Mouse (Mus musculus): Measurements from ENCODE around the gene Hexa. TPM values are rescaled to one million over a fixed set of nuclear protein-coding genes. Genes with fewer than 3 reads are reported as not detected.

Gene Hexa
- polyA plus RNA-seq, 1 experiment from 2014 or later, result 67.1 TPM

DNA sequence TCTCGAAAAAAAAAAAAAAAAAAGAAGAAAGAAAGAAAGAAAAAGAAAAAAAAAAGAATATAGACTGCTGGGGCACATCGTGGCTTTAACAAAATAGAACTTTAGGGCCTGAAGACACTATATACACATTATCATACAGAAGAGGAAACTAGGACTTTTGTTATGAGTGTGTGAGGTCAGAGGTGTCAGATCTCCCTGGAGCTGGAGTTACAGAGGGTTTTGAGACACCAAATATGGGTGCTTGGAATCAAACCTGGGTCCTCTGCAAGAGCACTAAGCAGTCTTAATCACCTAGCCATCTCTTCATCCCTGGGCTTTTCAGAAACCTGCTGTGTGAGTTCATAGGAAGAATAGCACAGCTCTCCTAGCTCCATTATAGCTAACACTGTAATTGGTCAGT is 5.9 kb upstream of the Hexa start:
- no peaks in the 10 kb centered on the region for H3K27me3 ChIP-seq
- H3K27ac ChIP-seq, result no peak overlapping the region
- ATAC-seq (replicated peaks; ENCODE audit: low FRiP score), result no peak
- WGBS, result 83% methylated on average over 2 of the region's 2 CpGs
- no peaks in the 10 kb centered on the region for H3K36me3 ChIP-seq
- no peaks in the 10 kb centered on the region for H3K9me3 ChIP-seq (replicated peaks)
- H3K4me1 ChIP-seq, result no peaks in the 10 kb centered on the region
- no peak overlapping the region for H3K9ac ChIP-seq
- H3K4me2 ChIP-seq, result no peak overlapping the region
- H3K4me3 ChIP-seq (replicated peaks), result no peak overlapping the region

DNA sequence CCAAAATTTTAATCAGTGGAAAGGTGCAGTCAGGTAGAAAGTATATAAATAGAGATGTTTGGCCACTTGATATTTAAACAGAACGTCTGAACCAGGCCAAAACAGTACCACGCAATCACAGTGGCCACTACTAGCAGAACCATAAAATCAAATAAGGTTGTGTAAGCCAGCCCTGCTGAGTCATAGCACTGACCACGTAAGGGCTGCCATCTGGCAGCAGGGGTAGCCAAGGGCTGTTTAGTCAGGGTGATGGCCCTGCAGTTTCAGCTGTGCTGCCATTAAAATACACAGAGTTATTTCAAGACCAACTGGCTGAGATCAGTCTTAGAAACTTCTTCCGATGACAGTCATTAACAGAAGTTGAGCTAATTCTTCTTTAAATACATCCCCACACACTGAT is 5.5 kb upstream of the Hexa start:
- WGBS, result 59% methylated on average over 4 of the region's 4 CpGs

DNA sequence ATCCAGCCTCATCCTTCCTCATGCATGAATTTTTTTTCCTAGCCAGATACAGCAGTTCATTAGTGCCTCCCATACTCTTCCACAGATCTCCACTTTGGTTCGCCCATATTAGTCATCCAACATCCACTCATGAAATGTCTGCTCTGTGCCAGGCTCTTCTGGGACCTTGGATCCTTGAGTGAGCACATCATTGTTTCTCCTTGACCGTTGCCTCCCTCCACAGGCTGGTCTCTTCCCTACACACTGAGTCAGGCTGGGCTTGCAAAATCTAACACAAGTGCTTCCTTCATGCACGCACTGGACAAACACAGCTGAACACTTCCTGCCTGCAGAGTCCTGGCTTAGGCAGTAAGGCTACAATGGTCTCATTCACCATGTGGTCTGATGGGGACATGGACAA is 1.7 kb upstream of the Hexa start:
- H3K27me3 ChIP-seq, result no peaks in the 10 kb centered on the region

More for the DNA sequence above, 5.5 kb upstream of the Hexa start:
- H3K27ac ChIP-seq, result no peak overlapping the region
- H3K4me3 ChIP-seq (replicated peaks), result no peak overlapping the region
- no peak for ATAC-seq (replicated peaks; ENCODE audit: low FRiP score)
- H3K27me3 ChIP-seq, result no peaks in the 10 kb centered on the region
- peaks cover under 1% of the 10 kb centered on the region for H3K4me1 ChIP-seq
- H3K4me2 ChIP-seq, result no peak overlapping the region
- no peaks in the 10 kb centered on the region for H3K9me3 ChIP-seq (replicated peaks)
- no peak overlapping the region for H3K9ac ChIP-seq
- no peaks in the 10 kb centered on the region for H3K36me3 ChIP-seq

DNA sequence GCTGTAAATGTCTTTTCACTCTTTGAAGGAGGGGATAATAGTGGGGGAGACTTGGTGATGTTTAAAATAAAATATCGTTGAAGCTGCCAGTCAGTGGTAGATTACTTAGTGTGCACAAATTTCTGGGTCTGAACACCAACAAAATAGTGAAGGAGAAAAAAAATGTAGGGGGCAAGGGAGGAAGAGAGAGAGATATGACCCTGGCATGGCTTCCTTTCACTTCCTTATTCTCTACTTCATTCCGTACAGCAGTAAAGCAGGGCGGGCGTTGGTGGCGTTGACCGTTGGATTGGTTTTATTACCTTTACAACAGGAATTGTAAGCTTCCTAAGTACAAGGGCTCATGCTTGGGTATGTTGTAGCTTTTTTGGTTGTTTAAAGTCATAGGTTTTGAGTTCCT is 2.3 kb downstream of the Hexa start:
- no peaks in the 10 kb centered on the region for H3K9me3 ChIP-seq (replicated peaks)
- H3K4me1 ChIP-seq, result peaks cover 22% of the 10 kb centered on the region
- no peaks in the 10 kb centered on the region for H3K27me3 ChIP-seq
- no peak overlapping the region for H3K4me2 ChIP-seq
- H3K36me3 ChIP-seq, result no peaks in the 10 kb centered on the region
- 75% methylated on average over 6 of the region's 6 CpGs for WGBS
- ATAC-seq (replicated peaks; ENCODE audit: low FRiP score), result no peak
- no peak overlapping the region for H3K27ac ChIP-seq
- H3K4me3 ChIP-seq (replicated peaks), result no peak overlapping the region
- H3K9ac ChIP-seq, result no peak overlapping the region

More for the DNA sequence above, 1.7 kb upstream of the Hexa start:
- ATAC-seq (replicated peaks; ENCODE audit: low FRiP score), result no peak
- peaks cover 22% of the 10 kb centered on the region for H3K4me1 ChIP-seq
- no peaks in the 10 kb centered on the region for H3K36me3 ChIP-seq
- WGBS, result 81% methylated on average over 3 of the region's 3 CpGs
- H3K4me3 ChIP-seq (replicated peaks), result no peak overlapping the region
- H3K4me2 ChIP-seq, result no peak overlapping the region
- no peak overlapping the region for H3K27ac ChIP-seq
- no peaks in the 10 kb centered on the region for H3K9me3 ChIP-seq (replicated peaks)
- no peak overlapping the region for H3K9ac ChIP-seq

DNA sequence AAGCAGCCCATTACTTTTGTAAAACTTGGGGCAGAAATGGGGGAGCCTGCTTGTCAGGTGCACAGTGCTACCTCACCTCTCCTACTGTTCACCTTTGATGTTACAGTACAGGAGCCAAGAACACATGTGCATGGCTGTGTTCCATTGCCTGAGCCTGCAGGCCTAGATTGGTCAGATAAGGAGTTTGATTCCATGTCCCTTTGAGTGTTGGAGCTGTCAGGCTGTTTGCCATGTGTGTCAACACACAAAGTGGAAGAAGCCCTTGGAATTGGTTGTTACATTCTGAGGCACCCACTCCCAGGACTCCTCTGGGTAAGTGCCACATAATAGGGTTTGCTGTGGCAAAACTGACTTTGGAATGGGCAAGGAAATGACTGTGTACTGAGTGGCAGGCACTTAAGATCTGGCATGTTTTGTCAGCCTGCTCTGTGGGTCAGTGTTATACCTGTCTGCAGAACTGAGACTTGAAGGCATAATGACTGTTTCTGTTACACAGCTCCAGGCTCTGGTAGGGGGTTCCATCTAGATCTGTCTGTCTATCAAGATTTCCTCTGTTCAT is 3.5 kb downstream of the Hexa start:
- Histone ChIP-seq H3K4me3 (replicated peaks) (no peak overlapping the region), H3K9ac (no peak overlapping the region), H3K9me3 (replicated peaks) (no peaks in the 10 kb centered on the region), H3K36me3 (no peaks in the 10 kb centered on the region), H3K27ac (no peak overlapping the region), H3K27me3 (no peaks in the 10 kb centered on the region), H3K4me2 (no peak overlapping the region), H3K4me1 (peaks cover 22% of the 10 kb centered on the region)
- no peak for ATAC-seq (replicated peaks; ENCODE audit: low FRiP score)

DNA sequence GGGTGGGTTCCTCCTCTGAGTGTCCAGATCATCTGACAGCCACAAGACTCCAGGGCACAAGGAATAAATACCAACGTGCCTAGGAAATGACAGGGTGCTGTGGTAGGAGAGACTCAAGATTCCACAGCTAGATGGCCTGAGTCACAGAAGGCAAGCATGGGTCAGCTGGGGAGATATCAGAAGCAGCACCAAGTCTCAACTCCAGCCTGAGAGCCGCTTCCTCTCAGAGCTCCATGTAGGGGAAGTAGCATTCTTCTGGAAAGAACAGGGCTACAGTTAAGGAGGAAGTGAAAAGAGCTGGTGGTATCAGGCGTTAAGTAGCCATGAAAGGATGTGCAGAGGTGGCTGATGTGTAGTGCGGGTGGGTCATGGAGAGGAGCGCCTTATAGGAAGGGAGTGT is 5.4 kb downstream of the Hexa start:
- peaks cover 13% of the 10 kb centered on the region for H3K4me1 ChIP-seq
- no peak overlapping the region for H3K4me2 ChIP-seq
- no peaks in the 10 kb centered on the region for H3K9me3 ChIP-seq (replicated peaks)
- 79% methylated on average over 5 of the region's 5 CpGs for WGBS
- 0 out of 2 replicates have a peak, but pooled peaks cover 5% of the 10 kb centered on the region for H3K36me3 ChIP-seq
- no peak overlapping the region for H3K9ac ChIP-seq
- ATAC-seq (replicated peaks; ENCODE audit: low FRiP score), result no peak
- H3K27me3 ChIP-seq, result no peaks in the 10 kb centered on the region
- no peak overlapping the region for H3K4me3 ChIP-seq (replicated peaks)
- H3K27ac ChIP-seq, result no peak overlapping the region

DNA sequence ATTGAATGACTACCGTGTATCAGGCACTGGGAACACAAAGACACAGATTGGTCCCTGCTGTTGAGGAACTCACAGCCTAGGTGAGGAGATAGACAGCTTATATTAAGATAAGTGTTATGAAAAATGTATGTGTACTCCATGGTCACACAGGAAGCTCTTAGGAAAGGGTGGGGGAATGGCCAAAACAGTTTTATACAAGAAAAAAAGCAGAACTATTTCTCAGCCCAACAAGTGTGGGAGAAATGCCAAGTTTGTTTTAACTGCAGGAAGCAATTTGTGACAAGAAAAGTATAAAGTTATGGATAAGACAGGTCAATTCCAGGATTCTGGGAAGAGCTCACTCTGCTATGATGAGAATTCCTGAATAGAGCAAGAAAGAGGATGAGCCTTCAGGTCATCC is 8.5 kb downstream of the Hexa start:
- WGBS, result 90% methylated on average over 1 of the region's 1 CpGs
- Histone ChIP-seq H3K27me3 (no peaks in the 10 kb centered on the region), H3K9me3 (replicated peaks) (no peaks in the 10 kb centered on the region), H3K4me1 (0 out of 2 replicates have a peak, but pooled peaks cover 4% of the 10 kb centered on the region), H3K36me3 (0 out of 2 replicates have a peak, but pooled peaks cover 5% of the 10 kb centered on the region), H3K4me2 (no peak overlapping the region), H3K27ac (no peak overlapping the region), H3K4me3 (replicated peaks) (no peak overlapping the region), H3K9ac (no peak overlapping the region)
- ATAC-seq (replicated peaks; ENCODE audit: low FRiP score), result no peak

DNA sequence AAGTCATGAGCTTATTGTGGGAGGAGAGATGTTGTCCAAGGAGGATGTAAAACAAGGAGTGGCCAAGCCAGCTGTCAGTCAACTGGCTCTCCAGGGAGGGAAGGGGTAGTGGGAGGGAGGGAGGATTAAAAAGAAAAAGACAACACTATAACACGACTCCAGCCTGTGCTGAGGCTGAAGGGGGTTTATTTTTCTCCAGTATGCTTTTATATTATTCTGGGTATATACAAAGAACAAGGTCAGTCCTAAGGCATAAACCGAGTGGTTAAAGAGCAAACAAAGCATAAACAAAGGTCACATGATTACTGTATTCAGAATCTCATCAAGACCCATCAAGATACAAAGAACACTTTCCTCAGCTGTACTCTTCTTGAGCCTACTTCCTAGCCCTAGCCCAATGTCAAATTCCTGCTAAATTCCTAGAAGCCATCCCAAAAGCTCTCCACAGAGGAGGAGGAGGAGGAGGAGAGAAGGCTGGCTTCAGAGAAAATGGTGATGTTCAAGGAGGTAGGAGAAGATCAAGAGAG is 9.7 kb downstream of the Hexa start:
- Histone ChIP-seq H3K9me3 (replicated peaks) (no peaks in the 10 kb centered on the region), H3K4me1 (0 out of 2 replicates have a peak, but pooled peaks cover 4% of the 10 kb centered on the region), H3K9ac (no peak overlapping the region), H3K4me3 (replicated peaks) (no peak overlapping the region), H3K36me3 (0 out of 2 replicates have a peak, but pooled peaks cover 6% of the 10 kb centered on the region), H3K4me2 (no peak overlapping the region), H3K27ac (no peak overlapping the region), H3K27me3 (no peaks in the 10 kb centered on the region)
- 66% methylated on average over 2 of the region's 2 CpGs for WGBS
- ATAC-seq (replicated peaks; ENCODE audit: low FRiP score), result no peak

DNA sequence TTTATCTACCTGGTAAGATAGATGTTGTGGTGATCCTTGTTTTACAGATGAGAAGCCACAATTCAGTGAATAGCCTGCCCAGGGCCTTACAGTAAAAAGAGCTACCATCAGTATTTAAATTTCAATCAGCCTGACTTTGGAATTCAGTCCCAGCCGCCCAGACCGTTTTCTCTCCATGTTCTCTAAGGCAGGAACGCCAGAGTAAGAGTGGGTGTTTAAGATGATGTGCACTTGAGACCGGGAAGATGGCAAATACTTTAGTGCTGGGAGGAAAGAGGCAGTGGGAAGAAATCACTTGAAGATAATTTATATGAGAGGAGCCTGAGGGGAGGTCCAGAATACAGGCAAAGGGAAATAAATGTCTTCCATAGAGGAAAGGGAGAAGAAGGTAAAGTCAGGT is 10.7 kb downstream of the Hexa start:
- H3K4me1 ChIP-seq, result 0 out of 2 replicates have a peak, but pooled peaks cover 4% of the 10 kb centered on the region
- WGBS, result 86% methylated on average over 4 of the region's 4 CpGs
- no peak overlapping the region for H3K9ac ChIP-seq
- peaks cover 14% of the 10 kb centered on the region; the same call in 1 of the 2 replicates for H3K36me3 ChIP-seq
- H3K9me3 ChIP-seq (replicated peaks), result no peaks in the 10 kb centered on the region
- no peak overlapping the region for H3K27ac ChIP-seq
- H3K27me3 ChIP-seq, result no peaks in the 10 kb centered on the region
- H3K4me3 ChIP-seq (replicated peaks), result no peak overlapping the region
- H3K4me2 ChIP-seq, result no peak overlapping the region
- no peak for ATAC-seq (replicated peaks; ENCODE audit: low FRiP score)

DNA sequence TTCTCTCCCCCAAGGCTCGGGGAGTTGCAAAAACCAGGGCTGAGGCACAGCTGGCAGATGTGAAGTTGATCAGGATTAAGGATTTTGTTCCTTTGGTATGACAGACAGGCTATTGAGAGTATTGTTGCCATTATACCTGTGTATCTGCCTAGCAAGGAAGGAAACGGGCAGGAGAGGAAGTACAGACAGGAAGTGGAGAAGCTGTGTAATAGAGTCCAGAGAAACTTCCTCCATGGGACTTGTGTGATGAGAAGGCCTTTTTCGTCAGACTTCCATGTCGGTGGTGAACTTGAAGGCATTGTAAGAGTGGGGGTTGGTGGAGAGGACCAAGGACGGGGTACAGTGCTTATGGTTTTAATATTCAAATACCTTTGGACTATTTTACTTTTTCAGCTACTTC is 11.7 kb downstream of the Hexa start:
- H3K4me3 ChIP-seq (replicated peaks), result no peak overlapping the region
- no peak overlapping the region for H3K27ac ChIP-seq
- no peak overlapping the region for H3K9ac ChIP-seq
- H3K4me1 ChIP-seq, result 0 out of 2 replicates have a peak, but pooled peaks cover 4% of the 10 kb centered on the region
- H3K9me3 ChIP-seq (replicated peaks), result no peaks in the 10 kb centered on the region
- peaks cover 20% of the 10 kb centered on the region; the same call in 1 of the 2 replicates for H3K36me3 ChIP-seq
- no peak for ATAC-seq (replicated peaks; ENCODE audit: low FRiP score)
- H3K27me3 ChIP-seq, result no peaks in the 10 kb centered on the region
- H3K4me2 ChIP-seq, result no peak overlapping the region
- WGBS, result 82% methylated on average over 5 of the region's 5 CpGs

DNA sequence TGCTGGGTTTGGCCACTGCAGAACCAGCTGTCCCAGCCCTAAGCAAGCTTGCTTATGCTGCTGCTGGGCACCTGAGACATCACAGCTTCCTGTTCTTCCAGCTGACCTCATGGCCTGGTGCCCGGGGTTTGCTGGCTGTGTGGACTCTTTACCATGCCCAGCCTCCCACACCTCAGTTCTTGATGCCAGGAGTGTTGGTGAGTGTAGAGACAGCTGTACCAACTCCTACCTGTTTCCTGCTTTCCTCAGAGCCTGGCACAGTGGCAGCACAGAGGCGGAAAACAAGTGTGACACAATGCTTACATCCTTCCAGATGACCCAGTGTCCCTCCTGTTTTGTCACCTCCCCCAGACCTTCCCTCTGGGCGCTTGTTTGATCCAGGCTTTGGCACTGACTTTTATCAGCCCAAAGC is 12.3 kb downstream of the Hexa start:
- 60% methylated on average over 3 of the region's 3 CpGs for WGBS
- no peak overlapping the region for H3K4me3 ChIP-seq (replicated peaks)

DNA sequence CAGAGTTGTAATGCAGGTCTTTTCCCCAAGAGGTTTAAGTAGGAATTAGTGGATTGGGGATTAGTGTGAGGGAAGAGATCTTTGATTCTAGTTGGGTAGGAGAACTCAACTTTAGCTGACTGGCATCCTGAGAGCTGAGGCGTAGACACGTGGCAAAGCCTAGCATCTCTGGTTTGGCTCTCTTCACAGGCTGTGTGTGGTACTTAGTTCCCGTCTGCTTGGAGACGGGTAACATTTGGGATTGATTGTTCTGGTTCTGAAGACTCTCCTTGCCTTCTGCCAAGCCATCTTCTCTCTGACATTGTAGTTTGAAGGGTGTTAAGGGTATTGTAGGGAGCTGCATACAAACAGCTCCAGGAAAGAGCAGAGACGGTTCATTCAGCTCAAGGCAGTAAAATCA is 13.3 kb downstream of the Hexa start:
- peaks cover 32% of the 10 kb centered on the region for H3K36me3 ChIP-seq
- H3K4me2 ChIP-seq, result no peak overlapping the region
- 0 out of 2 replicates have a peak, but pooled peaks cover 4% of the 10 kb centered on the region for H3K4me1 ChIP-seq
- H3K9ac ChIP-seq, result no peak overlapping the region
- H3K27ac ChIP-seq, result no peak overlapping the region
- H3K9me3 ChIP-seq (replicated peaks), result no peaks in the 10 kb centered on the region
- no peak overlapping the region for H3K4me3 ChIP-seq (replicated peaks)
- no peak for ATAC-seq (replicated peaks; ENCODE audit: low FRiP score)
- 86% methylated on average over 5 of the region's 5 CpGs for WGBS
- H3K27me3 ChIP-seq, result no peaks in the 10 kb centered on the region

More for the DNA sequence above, 12.3 kb downstream of the Hexa start:
- Histone ChIP-seq H3K9ac (no peak overlapping the region), H3K27ac (no peak overlapping the region), H3K36me3 (peaks cover 23% of the 10 kb centered on the region), H3K4me2 (no peak overlapping the region), H3K9me3 (replicated peaks) (no peaks in the 10 kb centered on the region), H3K27me3 (no peaks in the 10 kb centered on the region), H3K4me1 (0 out of 2 replicates have a peak, but pooled peaks cover 4% of the 10 kb centered on the region)
- ATAC-seq (replicated peaks; ENCODE audit: low FRiP score), result no peak

DNA sequence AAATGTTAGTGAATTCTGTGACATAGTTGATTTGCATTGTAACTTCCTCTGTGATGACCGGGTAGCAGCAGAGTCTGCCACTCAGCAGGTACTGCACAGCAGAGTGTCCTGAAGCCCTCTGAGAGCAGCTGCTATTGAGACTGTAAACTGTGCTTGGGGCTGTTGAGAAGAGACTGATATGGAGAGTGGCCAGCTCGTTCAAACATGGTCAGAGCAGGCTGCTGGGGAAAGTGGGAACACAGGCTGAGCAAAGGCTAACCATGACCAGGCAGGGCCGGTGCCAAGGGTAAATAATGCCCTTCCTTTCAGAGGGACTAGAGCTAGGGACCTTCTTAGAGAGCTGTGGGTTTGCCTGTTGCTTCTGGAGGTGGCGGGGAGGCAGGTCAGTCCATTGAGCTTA is 14.4 kb downstream of the Hexa start:
- H3K4me3 ChIP-seq (replicated peaks), result no peak overlapping the region
- H3K9ac ChIP-seq, result no peak overlapping the region
- 0 out of 2 replicates have a peak, but pooled peaks cover 4% of the 10 kb centered on the region for H3K4me1 ChIP-seq
- WGBS, result 86% methylated on average over 4 of the region's 4 CpGs
- H3K9me3 ChIP-seq (replicated peaks), result no peaks in the 10 kb centered on the region
- no peak overlapping the region for H3K27ac ChIP-seq
- H3K27me3 ChIP-seq, result no peaks in the 10 kb centered on the region
- H3K4me2 ChIP-seq, result no peak overlapping the region
- peaks cover 42% of the 10 kb centered on the region for H3K36me3 ChIP-seq
- ATAC-seq (replicated peaks; ENCODE audit: low FRiP score), result no peak

Data from kidney, embryonic 15.5 days (tissue).